Mouse (Mus musculus) lung, adult 2 months (tissue): ENCODE measurements around the gene Slc25a12. TPM values are rescaled to one million over a fixed set of nuclear protein-coding genes. Genes with fewer than 3 reads are reported as not detected.

Experiments used
- DNase-seq: peaks from one replicate; pipeline ENCODE4 v3.0.0; 2022
- H3K4me1 ChIP-seq: fragments of 200-500 bp; 2 replicates; pipeline ENCODE4 v1.6.1; 2011; ENCODE audit warnings: low read length; ENCODE audit not compliant: control insufficient read depth, insufficient read depth
- H3K4me3 ChIP-seq: fragments of 200-500 bp; replicated peaks from 2 replicates; pipeline ENCODE3; 2011; ENCODE audit warnings: low read depth, mild to moderate bottlenecking, control low read depth, low read length; ENCODE audit errors: extremely low read depth
- CTCF ChIP-seq: fragments of 200-500 bp; IDR thresholded peaks from 2 replicates; pipeline ENCODE4 v1.5.1; 2011; ENCODE audit warnings: mild to moderate bottlenecking, low read length, control low read depth; ENCODE audit not compliant: insufficient read depth
- POLR2A ChIP-seq: fragments of 200-500 bp; IDR thresholded peaks from 2 replicates; pipeline ENCODE4 v1.6.1; 2011; ENCODE audit warnings: low read depth, mild to moderate bottlenecking, control low read depth, low read length, borderline replicate concordance; ENCODE audit errors: extremely low read depth
- WGBS: fragments of 180-500 bp; shearing (Covaris S2); methylation state at CpG from one replicate; pipeline ENCODE4 v1.1.7; 2018; 5-methylcytosine and 5-hydroxymethylcytosine counted together
- polyA plus RNA-seq: library from polyadenylated mRNA; depleted of rRNA; stranded (reverse); fragments of >200 nt; gene quantifications from 2 replicates; pipeline ENCODE4 v1.2.3, GENCODE M21; 2012

Slc25a12 gene
- polyA plus RNA-seq, 1 experiment, result 32.0 TPM

DNA sequence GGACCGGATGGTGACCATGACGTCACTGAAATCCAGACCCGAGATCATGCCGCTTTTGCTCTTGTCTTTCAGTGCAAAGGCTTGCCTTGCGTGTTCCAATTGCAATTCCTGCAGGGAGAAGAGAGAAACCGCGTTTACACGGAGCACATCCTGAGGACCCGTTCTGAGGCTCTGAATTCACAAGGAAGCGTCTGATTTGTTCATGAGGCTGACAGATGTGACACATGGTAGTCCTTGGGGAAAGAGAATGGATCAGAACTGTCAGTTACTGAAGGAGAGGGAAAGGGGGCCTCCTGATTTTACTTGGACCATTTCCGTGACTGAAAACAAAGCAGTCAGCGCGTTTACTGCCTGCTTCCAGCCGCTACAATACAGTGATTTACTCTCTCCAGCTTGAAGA, 52.5 kb downstream of the Slc25a12 start:
- WGBS, result 67% methylated on average over 14 of the region's 14 CpGs
- no peak for DNase-seq
- no peak overlapping the region for H3K4me3 ChIP-seq
- TF ChIP-seq POLR2A (no peak), CTCF (no peak)
- no peaks in the 10 kb centered on the region for H3K4me1 ChIP-seq

DNA sequence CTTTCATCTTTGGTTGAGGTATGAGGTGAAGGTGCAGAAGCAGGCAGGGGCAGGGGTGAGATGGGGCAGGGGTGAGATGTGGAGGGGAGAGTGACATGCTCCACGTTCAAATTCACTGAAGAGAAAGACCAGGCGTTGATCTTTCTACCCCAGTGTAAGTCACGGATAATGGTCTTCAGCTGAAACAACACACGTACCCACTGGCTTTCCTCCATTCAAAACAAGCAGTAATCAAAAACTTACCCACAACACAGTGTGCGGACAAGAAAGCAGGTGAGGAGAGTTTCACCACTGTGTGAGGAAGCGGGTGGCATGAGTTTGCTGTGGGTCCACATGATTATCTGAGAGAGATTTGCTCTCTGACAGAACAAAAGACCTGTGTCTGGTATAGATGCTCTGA, 53.5 kb downstream of the Slc25a12 start:
- TF ChIP-seq CTCF (no peak), POLR2A (no peak)
- DNase-seq, result no peak
- 84% methylated on average over 6 of the region's 6 CpGs for WGBS
- Histone ChIP-seq H3K4me1 (no peaks in the 10 kb centered on the region), H3K4me3 (no peak overlapping the region)

DNA sequence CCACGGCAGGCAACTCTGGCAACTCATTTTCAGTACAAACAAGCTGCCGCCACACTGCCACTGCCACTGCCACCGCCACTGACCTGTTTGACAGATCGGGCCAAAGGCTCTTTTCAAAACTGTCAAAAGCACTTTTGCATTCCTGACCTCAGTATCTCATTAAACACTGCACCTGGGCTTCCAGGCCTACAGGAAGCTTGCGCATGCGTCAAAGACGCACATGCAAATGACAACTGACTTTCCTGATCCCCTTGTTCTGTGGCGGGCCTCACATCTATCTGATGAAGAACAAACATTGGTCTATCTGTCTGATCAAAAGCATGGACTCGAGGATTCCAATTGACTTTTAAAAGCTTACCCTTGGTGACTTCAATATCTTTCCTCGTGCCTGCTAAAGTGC, 55.5 kb downstream of the Slc25a12 start:
- TF ChIP-seq CTCF, result no peak
- TF ChIP-seq POLR2A, result no peak
- DNase-seq, result no peak
- WGBS, result 70% methylated on average over 10 of the region's 10 CpGs

DNA sequence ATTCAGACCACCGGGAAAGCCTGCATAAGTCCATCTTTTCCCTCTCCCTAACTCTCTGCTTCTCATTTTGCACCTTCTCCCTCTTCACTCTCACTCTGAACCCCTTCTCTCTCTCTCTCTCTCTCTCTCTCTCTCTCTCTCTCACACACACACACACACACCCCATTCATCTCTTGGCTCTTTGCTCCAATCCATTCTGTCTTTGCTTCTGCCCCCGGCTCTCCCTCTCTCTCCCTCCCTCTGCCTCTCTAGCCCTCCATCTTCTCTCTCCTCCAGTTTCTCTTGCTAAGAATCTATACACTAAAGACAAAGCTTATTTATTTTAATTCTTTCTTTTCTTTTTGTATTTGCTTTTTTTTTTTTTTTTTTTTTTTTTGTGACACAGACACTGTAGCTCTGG, 57.8 kb downstream of the Slc25a12 start:
- Histone ChIP-seq H3K4me1 (no peaks in the 10 kb centered on the region), H3K4me3 (no peak overlapping the region)
- no peak for TF ChIP-seq CTCF
- TF ChIP-seq POLR2A, result no peak
- WGBS, result 64% methylated on average over 2 of the region's 2 CpGs
- no peak for DNase-seq

More for the DNA sequence above, 55.5 kb downstream of the Slc25a12 start:
- Histone ChIP-seq H3K4me1 (no peaks in the 10 kb centered on the region), H3K4me3 (no peak overlapping the region)

DNA sequence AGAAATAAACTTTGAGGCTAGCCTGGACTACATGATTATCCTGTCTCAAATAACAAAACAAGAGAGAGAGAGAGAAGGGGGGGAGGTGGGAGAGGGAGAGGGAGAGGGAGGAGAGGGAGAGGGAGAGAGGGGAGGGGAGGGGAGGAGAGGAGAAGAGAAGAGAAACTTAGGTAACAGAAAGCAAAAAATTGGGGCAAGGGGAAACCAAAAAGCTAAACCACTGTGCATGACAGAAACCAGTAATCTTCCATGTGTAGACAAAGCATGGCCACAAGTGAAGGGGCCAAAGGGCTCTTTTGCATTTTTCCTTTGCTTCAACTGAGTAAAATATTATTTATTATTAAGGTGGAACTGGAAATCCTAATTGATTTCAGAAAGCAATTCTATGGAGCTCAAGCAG, 61.2 kb downstream of the Slc25a12 start:
- no peak for DNase-seq
- H3K4me3 ChIP-seq, result no peak overlapping the region
- H3K4me1 ChIP-seq, result no peaks in the 10 kb centered on the region
- TF ChIP-seq CTCF, result no peak
- no peak for TF ChIP-seq POLR2A

DNA sequence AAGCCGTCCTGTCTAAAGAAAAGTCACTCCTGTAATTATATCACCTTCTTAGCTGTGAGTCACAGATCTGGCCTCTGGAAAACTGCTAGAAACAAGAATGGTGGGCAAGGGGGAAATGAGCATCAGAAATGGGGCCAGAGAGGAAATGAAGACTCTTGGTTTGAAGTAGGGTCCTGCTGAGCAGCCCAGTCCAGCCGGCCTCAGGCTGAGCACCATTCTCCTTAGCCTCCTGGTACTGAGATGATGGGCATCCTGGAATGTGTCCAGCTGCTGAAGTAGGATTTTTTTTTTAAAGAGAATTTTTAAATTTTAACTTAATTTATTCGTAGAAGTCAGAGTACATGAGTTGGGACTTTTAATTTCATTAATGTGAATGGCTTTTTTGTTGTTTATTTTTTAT, 62.7 kb downstream of the Slc25a12 start:
- no peak for TF ChIP-seq POLR2A
- TF ChIP-seq CTCF, result no peak
- WGBS, result 46% methylated on average over 3 of the region's 3 CpGs
- Histone ChIP-seq H3K4me3 (no peak overlapping the region), H3K4me1 (no peaks in the 10 kb centered on the region)
- DNase-seq, result no peak

DNA sequence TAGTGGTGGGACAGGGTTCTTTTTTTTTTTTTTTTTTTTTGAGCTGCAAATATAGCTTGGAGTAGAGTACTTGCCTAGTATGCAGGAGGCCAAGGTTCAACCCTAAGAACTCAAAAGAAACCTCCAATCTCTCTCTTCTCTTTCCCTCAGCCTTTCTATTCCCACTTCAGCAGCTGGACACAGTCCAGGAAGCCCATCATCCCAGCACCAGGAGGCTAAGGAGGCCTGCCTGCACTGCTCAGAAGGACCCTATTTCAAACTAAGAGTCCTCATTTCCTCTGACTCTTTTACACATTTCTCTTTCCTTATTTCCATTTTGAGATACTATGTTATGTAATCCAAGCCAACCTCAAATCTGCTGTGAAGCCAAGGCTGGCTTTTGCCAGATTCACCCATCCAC, 64.3 kb downstream of the Slc25a12 start:
- Histone ChIP-seq H3K4me1 (no peaks in the 10 kb centered on the region), H3K4me3 (no peak overlapping the region)
- TF ChIP-seq CTCF, result no peak
- TF ChIP-seq POLR2A, result no peak
- DNase-seq, result no peak

DNA sequence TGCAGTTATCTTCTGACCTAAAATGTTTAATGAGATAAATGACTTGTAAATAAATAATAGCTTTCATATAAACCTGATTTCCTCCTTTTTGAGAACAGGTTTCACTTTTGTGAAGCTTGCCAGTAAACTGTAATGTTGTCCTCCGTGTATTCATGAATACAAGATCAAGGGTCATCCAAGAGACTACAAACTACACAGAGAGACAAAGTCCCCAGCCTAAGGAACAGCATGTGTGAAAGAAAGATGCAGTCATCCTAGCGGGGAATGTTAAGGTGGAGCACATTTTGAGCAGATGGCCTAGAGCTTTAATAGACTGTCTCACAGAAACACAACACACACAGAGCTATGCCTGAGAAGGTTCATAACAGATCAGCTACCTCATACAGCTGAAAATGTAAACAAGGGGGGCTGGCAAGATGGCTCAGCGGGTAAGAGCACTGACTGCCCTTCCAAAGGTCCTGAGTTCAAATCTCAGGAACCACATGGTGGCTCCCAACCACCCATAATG, 65.3 kb downstream of the Slc25a12 start:
- TF ChIP-seq CTCF, result no peak
- no peak for TF ChIP-seq POLR2A
- Histone ChIP-seq H3K4me1 (no peaks in the 10 kb centered on the region), H3K4me3 (no peak overlapping the region)
- no peak for DNase-seq
- 75% methylated on average over 3 of the region's 3 CpGs for WGBS

DNA sequence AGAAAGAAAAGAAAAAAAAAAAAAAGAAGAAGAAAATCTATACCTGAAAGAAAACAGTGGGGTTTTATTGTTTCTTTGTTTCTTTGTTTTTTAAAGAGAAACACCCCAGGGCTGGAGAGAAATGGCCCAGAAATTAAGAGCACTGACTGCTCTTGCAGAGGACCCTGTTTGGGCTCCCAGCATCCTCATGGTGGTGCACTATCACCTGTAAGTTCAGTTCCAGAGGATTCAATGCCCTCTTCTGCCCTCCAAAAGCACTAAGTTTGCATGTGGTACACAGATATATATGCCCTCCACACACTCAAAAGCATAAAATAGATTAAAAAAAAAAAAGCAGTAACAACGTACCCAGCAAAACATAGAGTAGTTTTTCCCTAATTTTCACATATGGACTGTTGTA, 68.8 kb downstream of the Slc25a12 start:
- no peak overlapping the region for H3K4me3 ChIP-seq
- TF ChIP-seq POLR2A (no peak), CTCF (no peak)
- no peak for DNase-seq
- H3K4me1 ChIP-seq, result no peaks in the 10 kb centered on the region
- WGBS, result 98% methylated on average over 1 of the region's 1 CpGs

DNA sequence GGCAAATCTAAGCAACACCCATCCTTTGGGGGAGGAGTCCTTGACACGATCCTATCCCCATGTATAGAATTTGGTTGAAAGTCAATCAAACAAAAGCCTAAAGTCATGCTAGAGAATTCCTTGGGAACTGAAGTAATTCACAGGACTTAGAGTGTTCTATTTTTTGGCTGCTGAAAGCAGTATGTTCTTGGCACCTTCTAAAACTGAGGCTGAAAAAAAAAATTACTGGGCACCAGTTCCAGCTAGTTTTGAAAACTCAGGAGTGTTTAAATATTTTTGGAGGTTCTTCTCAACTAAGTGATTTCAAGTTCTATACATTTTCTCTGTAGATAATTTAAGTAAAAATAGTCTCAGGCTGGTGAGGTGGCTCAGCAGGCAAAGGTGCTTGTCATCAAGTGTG, 70.0 kb downstream of the Slc25a12 start:
- WGBS, result 54% methylated on average over 1 of the region's 1 CpGs
- Histone ChIP-seq H3K4me1 (no peaks in the 10 kb centered on the region), H3K4me3 (no peak overlapping the region)
- TF ChIP-seq POLR2A (no peak), CTCF (no peak)
- no peak for DNase-seq
